In the genomic region with DNA sequence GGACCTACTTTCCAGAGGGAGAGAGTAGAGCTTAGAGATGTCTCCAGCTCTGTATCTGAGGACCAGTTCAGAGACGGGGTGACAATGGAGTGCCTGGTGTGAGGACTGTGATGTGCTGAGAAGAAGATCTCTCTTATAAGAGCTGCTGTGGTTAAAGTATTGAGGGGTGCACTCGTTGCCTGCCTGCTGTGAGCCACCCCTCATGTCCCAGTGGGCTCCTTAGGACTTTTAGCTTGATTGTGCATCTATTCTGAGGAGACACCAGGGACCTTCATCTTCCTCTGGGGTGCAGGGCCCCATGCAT, we compare ENCODE assay signal across 21 mouse cellular contexts.
"Had no signal": no experiment of that assay in that cellular context is flagged by ENCODE, and none has a peak within 500 bp of the region (broad histone marks: within the 10 kb centered on the region; RNA-seq: fewer than 3 reads in every experiment).

No protein-coding gene starts in this region.

- H3K27ac ChIP-seq: intestine, embryonic 15.5 days; kidney, postnatal 0 days; layer of hippocampus, adult 2 months; limb, embryonic 10.5 days; limb, embryonic 13.5 days; liver, embryonic 12.5 days; liver, embryonic 15.5 days; lung, embryonic 15.5 days; midbrain, embryonic 12.5 days had no signal

- H3K9me3 ChIP-seq: intestine, embryonic 15.5 days; limb, embryonic 10.5 days; limb, embryonic 13.5 days; liver, embryonic 12.5 days; liver, embryonic 15.5 days; lung, embryonic 15.5 days; midbrain, embryonic 12.5 days had no signal

- DNase-seq: kidney, adult 11 months; kidney, adult 9 months; kidney, postnatal 25 days; layer of hippocampus, adult 9-11 months; liver; lung, adult 18-20 months; lung, postnatal 10 days; lung, postnatal 36 days; thymus, adult 18-20 months; thymus, postnatal 36 days had no signal

- H3K4me3 ChIP-seq: intestine, embryonic 15.5 days; layer of hippocampus, adult 2 months; limb, embryonic 10.5 days; limb, embryonic 13.5 days; liver, embryonic 12.5 days; liver, embryonic 15.5 days; lung, embryonic 15.5 days; megakaryocyte, embryonic 14.5 days; midbrain, embryonic 12.5 days; myocyte had no signal

- H3K36me3 ChIP-seq: intestine, embryonic 15.5 days; limb, embryonic 10.5 days; limb, embryonic 13.5 days; liver, embryonic 12.5 days; liver, embryonic 15.5 days; lung, embryonic 15.5 days; midbrain, embryonic 12.5 days had no signal

- H3K27me3 ChIP-seq: intestine, embryonic 15.5 days; limb, embryonic 13.5 days; liver, embryonic 12.5 days; liver, embryonic 15.5 days; lung, embryonic 15.5 days; megakaryocyte, embryonic 14.5 days; midbrain, embryonic 12.5 days had no signal

- ATAC-seq: intestine, embryonic 15.5 days; liver, embryonic 12.5 days had no signal

- H3K4me1 ChIP-seq: intestine, embryonic 15.5 days; limb, embryonic 13.5 days; liver, embryonic 12.5 days; liver, embryonic 15.5 days; lung, embryonic 15.5 days had no signal

- H3K9ac ChIP-seq: intestine, embryonic 15.5 days; limb, embryonic 13.5 days; liver, embryonic 12.5 days; liver, embryonic 15.5 days; lung, embryonic 15.5 days; midbrain, embryonic 12.5 days had no signal

- H3K4me2 ChIP-seq: intestine, embryonic 15.5 days; limb, embryonic 13.5 days; liver, embryonic 12.5 days; liver, embryonic 15.5 days; lung, embryonic 15.5 days; midbrain, embryonic 12.5 days had no signal
